Mouse (Mus musculus) CD4-positive, CD25-positive, alpha-beta regulatory T cell, adult 4 months (primary cell): ENCODE data around the gene Fbxl17. TPM values are rescaled to one million over a fixed set of nuclear protein-coding genes. Genes with fewer than 3 reads are reported as not detected.

Experiments
- ATAC-seq: one replicate; pipeline ENCODE4 v1.8.0; 2017
- polyA plus RNA-seq, 2 experiments: library from polyadenylated mRNA; unstranded; fragments of 100-300 nt; shearing (Covaris generic); gene quantifications; one replicate each; pipeline ENCODE4 v1.2.1; 2017

The Fbxl17 gene
- 10 to 100 TPM in 1 of 2 experiments, 1 to 10 TPM in 1; 5.0 to 11.7 TPM for polyA plus RNA-seq

DNA sequence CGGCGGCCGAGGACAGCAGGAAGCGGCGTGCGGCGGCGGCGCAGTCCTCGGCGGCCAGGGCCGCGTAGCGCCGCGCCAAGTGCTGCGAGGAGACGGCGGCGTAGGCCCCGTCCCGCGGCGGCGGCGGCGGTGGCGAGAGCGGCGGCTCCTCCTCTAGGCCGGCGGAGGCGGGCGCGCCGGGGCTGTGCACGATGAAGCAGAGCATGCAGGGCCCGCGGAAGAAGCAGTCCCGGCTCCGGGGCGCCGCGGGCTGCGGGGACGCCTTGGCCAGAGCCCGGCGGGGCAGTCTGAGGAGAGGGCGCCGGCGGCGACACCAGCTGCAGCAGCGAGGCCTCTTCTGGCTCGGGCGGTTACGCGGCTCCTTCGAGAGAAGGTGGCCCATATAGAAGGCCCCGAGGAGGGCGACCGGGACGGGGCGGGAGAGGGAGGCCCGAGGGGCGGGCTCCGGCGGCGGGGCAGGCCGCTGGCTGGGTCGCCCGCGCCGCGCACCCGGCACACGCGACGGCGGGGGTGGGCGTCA, at the start of gene Fbxl17:
Gene Fbxl17, minus strand, starts transcription at position 382 of the 520 bp plus-strand sequence.
- peak; percentile 31 for ATAC-seq

DNA sequence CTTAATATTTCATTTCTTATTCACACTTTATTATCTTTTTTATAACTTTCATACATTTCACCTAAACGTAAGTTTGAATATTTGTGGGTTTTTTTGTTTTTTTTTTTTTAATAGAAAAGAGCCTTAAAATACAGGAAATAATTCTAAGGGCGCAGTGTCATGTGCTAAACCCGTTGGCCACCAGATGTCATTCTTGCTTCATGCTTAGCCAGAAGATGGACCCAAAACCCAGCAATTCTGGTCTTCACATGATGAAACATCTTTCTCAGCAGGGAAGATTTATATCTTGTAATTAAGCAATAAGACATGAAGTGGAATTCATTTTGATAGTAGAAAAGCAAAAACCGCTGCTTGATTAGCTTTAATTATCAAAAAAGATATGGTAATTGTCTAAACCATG, 47.6 kb upstream of the Fbxl17 start:
- ATAC-seq, result no peak

DNA sequence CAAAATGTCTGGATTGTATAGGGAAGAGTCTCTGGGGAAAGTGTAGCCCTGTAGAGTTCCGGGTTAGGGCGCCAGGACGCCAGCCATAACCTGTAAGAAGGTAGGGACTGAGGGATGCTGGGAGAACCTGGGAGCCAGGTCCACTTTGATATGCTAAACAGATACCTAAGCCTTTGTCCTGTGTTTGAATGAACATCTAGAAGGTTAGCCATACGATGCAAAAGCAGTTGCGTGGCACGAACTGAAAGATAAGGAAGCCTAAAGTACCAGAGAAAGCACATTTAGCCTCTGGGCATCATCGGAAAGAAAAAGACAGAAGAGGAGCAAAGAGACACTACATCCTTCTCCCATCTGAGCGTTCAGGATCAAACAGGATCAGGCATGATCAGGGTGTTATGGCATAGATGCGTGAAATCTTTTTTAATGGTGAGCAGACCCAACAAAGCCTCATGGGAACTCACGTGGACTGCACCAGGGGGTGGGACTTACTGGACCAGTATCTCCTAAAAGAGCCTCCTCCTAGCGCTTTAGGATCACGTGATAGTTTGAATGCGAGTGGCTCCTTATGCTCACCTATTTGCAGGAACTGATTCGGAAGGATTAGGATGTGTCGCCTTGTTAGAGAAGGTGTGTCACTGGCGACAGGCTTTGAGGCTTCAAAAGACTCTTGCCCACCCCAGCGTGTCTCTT, 34.9 kb upstream of the Fbxl17 start:
- no peak for ATAC-seq

DNA sequence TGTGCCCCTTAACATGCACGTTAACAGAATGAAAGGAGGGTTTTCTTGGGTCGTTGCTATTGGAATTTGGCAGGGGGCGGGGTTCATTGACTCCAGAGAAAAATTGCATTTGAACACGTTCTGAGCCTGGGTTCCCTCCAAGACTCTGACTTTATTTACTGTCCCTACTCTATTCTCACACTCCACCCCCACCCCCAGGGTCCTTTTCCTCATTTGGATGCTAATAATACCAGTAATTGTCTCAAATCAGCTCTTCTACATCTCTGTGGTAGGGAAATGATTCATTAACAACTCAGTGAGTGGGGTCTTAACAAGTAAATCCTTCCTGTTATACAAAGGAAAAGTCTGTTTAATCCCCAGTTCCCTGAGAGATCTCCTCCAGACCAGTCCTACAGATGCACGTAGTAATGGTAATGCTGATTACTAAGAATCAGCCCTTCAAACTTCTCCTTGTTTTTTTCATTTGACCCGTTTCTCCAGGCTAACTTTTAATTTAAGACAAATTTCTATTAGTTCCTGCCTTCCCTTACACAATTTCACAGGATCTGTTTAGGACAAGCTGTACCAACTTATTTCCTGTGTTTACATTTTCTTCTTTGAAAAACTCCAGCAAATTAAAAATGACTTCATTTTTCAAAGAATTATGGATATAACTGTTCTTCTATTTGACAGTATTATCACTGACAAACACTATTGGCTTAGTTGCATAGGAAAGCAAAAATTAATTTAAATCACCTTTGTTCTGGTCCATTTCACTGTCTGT, 33.4 kb upstream of the Fbxl17 start:
- ATAC-seq, result no peak

DNA sequence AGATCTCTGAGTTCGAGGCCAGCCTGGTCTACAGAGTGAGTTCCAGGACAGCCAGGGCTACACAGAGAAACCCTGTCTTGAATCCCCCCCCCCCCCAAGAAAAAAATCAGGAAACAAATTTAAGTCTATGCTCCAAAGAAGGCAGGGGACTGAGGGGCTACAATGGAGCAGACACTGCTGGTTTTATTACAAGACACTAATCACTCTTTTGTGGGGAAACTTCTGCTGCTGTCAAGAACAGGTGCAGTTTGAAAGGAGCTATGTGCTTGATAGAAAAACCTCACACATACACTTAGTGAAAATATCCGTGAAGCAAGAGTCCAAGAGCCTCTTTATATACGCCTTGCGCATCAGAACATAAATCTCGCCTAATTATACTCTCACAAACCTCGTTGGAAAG, 29.7 kb upstream of the Fbxl17 start:
- no peak for ATAC-seq

DNA sequence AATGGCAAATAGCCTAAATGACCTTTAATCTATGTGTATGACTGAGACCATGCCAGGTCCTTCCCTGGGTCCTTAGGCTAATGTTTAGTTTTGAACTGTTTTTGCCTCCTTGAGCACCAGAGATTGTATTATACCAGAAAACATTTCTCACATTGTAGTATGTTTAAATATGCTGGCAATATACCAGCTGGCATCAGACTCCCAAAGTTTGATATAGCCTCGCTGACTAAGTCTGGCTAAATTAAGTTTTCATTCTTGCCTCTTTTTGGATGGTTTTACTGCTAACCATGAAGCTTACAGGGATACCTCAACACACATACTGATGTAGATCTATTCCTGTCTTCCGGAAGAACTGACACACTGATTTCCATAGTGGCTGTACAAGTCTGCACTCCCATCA, 20.9 kb upstream of the Fbxl17 start:
- ATAC-seq, result no peak

DNA sequence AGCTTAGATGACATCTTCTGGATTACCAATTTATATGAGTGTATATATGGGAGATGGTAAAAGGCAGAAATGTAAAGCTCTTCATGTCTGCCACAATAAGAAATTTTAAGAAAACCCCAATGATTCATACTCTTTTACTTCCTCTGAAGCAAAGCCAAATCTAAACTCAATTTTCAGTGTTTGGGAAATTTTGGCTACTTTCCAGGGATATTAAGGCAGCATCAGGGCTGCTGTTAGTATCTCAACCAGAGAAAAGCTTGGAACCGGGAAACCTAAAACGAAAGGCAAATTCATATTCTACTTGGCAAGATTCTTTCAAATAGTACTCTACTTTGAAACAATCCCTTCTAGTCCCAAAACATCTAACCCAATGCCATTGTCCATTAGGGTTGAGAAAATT, 10.6 kb upstream of the Fbxl17 start:
- no peak for ATAC-seq

DNA sequence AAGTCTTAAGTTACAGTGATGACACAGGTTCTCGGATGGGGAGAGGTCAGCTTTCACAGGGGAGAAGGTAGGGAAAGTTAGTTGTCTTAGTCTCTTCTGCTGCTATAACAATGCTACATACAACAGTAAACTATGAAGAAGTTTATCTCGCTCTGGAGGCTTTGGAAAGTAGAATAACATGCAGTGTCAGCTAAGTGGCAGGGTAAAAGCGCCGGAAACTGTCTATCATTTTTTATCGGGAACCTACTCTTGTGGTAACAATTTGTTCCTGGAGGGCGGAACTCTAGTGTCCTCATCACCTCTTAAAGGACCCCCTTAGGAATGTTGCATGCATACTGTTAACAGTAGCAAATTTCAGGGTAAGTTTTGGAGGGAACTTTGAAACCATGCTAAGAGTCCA, 1.3 kb upstream of the Fbxl17 start:
- ATAC-seq, result no peak

DNA sequence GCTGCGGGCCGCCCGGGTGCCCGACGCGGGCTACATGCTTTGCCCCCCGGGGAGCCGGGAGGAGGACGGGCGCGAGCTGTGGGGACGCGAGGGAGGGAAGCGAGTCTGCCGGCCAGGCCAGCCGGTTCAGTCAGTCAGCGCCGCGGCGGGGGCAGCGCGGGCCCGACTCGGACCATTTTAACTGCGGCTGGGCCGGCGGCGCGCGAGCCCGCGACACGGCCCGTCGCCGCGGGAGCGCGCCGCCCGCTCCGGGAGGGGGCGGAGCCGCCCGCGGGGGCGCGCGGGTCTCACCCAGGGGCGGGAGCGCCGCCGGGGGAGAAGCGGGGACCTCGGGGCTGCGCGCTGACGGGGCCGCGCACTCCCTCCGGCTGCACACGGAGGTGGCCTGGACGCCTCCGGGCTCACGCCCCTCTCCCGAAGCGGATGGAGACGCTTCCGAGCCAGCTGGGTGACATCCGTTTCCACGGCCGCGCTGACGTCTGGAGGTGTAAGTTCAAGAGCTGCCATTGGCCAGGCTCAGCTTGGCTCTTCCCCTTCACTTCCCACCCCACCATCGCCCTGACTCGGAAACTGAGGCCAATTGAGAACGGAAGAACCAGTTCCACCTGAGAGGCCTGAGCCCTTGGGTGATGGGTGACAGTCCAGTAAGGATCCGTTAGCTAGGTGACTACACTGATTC, 478 bp upstream of the Fbxl17 start:
- peak; percentile 86 for ATAC-seq

DNA sequence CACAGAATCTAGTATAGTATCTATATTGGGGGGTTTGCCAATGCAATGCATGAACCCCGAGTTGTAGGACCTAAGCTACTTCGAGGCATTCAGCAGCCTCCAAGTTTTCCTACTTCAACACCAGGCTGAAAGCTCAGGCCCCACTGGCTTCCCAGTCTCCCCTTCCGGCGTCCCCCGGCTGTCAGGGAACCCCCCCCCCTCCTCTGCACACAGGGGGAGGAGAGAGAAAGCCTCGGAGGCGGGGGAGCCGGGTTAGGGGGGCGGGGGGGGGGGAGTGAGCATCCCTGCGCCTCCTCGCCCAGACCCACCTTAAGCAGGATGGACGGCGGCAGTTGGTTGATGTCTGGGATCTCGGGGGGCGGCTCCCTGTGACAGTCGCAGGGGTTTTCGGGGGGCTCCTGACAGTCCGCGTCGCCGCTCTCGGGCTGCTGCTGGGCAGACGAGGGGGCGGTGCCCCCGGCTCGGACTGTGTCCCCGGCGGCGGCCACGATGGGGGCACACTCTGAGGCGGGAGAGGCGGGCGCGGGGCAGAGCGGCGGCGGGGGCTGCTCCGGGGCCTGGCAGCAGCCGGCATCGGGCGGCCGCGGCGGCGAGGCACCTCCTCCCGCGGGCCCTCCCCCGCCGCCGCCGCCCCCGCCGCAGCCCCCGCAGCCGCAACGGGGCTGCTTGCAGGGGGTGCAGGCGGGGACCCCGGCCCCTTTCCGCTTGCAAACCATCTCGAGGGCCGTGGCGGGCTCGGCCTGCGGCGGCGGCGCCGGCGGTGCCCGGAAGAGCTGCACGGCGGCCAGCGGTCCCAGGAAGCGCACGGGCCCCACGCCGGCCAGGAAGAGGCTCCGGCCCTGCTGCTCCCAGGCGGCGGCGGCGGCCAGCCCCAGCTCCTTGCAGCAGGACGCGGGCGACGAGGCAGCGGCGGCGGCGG, 841 bp downstream of the Fbxl17 start:
- peak; percentile 12 for ATAC-seq

DNA sequence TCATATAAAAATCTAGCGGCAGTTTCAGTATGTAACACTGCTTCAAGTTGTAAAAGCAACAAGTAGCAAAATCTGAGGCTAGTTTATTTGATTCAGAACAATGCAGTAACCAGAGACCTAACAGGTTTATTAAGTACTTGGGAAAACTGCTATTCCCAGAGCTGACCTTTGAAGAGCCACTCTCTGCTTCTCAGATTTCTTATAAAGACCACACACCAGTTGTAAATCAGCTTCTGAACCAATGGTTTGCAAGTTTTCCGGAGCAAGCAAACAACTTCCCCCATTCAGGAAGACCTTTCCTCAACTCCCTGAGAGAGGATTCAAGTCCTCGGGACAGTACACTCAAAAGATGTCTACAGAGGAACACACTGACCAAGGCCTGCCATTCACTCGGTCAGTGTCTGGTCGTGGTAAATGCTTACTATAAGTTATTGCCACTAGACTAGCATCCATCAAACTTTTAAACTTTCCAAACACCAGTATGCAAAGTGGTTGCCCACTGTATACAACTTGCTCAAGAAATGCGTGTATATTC, 1.6 kb downstream of the Fbxl17 start:
- no peak for ATAC-seq

DNA sequence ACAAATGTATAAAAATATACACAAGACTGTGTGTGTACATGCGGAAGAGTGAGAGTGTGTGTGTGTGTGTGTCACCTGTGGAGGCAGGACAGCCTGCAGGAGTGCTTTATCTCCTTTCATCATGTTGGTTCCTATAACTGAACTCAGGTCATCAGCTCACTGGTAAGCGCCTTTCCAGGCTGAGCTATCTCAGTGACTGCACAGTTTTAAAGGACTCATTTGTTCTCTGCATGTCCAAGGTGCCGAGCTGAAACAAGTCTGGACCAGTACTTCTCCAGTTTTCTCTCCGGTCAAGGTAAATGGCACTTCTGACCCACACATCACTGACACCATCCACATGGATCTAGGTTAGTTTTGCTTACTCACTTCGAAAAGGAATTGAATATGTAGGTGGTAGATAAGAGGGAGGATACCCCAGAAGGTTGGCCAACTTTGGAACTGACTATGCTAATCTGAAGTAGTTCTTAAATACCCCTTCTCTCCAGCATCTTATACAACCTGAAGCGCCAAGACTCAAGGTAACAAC, 2.5 kb downstream of the Fbxl17 start:
- no peak for ATAC-seq

DNA sequence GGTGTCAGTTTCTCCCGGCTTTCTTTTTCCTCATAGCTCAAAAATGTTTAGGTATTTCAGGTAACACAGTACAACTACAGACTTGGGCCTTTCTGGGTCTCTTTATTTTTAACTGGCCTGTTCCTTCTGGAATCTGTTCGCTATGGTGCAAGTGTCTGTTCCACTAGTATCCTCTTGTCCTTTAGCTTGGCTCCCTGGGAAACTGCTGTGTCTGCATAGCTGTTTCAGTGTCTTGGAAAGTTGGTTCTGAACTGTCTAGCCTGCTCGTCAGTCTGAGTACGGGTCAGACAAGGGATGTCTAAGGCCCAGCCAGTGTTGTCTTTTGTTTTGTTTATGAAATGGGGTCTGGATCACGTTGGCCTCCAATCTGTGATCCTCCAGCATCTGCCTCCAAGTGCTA, 3.7 kb downstream of the Fbxl17 start:
- no peak for ATAC-seq

DNA sequence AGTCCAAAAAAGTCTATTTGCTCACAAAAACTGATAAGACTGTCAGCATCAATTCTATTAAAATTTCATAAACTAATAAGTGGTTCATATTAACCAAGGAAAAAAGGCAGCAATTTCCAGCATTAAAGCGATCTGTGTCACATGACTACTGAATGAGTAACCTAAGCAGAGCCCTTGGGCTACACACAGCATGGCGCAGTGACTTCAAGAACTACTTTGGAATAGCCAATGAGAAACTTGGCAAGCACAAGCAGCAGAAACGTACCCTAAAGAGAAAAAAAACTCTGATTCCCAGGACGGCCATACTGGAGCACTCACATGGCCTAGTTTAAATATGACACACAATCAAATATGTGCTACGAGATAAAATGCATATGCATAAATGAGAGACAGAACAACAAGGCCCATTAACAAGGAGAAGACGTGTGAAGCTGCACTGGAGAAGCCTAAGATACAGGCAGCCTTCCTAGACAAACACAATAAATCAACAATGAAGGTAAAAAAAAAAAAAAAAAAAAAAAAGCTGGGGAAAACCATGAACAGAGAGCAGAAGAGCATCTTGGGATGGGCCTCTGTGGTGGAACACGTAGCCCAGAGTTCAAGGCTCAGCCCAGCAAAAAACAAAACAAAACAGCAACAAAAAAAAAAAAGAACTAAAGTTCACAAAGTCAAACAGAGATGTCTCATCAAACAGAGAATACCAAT, 5.8 kb downstream of the Fbxl17 start:
- no peak for ATAC-seq

DNA sequence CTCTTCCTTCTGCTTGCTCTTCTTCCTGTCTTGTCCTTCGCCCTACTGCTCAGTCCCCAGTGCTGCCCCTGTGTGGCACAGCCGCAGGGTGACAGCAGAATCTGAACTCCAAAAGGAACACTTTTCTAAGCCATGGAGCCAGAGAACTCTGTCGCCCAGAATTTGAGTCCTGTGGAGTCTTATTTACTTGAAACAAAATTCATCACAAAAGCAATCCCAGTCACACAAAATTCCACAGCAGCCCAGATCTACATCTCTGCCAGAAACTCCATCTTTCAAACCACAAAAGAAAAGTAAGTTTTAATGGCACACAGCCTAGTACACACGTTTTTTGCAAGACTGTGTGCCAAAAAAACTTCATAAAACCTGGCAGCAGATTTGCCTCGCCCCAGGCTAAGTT, 6.5 kb downstream of the Fbxl17 start:
- peak; percentile 62 for ATAC-seq

DNA sequence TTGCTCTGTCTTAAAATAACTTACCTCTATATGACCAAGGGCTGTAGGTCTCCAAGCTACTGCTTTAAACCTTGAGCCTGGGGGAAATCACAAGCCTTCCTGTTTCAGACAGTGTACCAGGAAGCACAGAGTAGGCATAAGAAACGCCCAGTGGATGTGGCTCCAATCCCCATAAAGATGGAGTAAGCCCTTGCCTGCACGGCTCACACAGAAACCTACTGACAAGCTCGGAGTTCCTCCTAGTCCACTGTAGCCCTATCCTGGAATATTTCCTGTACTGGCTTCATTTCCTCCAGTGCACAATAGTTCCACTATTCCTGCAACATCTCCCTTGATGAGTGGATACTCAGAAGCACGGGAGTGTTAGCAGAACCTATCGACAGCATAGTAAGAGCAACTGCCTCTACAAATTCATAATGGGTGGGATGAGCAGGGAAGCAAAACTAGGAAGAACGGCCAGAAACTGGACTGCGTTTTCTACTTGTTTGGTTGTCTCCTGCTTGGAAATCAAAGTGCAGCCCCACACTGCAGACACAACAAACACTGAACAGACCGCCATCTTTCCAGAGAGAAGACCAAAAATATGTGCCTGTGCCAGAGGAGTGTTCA, 7.0 kb downstream of the Fbxl17 start:
- ATAC-seq, result no peak

DNA sequence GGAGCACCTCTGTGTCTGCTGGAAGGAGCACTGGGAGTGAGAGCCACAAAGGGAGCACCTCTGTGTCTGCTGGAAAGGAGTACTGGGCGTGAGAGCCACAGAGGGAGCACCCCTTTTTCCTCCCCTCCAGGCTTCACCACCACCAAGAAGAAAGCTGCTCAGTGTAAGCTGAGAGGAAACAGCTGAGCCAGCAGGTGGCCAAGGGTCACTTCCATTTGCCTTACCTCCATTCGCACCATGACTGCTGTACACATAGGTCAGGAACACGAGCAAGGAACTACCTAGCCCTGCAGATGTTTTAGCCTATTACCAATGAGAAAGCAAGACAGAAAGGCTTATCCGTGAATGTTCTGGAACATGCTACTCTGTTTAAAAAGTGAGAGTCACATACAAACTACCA, 10.3 kb downstream of the Fbxl17 start:
- no peak for ATAC-seq

DNA sequence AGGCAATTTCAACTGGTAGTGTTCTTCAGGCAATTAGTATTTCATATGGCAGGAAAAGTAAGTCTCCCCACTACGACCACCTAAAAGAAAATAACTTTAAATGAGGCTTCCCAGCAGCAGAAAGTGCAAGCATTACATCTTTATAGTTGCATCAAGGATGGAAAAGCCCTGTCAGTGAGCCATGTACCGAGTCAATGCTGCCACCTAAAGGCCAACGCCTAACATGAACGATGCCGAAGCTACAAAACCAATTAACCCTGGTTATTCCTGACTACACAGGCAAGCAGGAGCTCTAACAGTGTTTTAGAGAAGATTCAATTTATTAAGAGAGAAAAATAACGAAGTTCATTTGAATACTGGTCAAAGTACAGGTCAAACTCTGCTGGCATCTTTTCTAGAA, 32.0 kb downstream of the Fbxl17 start:
- ATAC-seq, result peak; percentile 98

DNA sequence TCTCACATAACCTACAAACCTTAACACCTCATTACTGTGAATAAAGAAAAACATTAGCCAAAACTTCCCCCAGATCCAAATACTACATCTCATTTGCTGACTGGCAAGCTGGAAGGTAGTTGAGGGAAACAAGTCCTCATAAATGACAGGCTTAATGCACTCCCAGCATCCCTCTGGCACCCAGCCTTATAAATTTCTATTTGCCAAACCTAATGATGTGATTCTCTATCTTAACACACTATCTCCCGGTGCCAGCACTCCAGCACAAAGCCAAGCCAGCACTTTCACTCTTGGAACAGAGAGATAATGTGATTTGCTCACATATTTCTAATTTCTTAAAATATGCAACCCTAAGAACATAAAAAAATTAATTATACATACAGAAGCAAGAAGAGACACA, 34.6 kb downstream of the Fbxl17 start:
- no peak for ATAC-seq

DNA sequence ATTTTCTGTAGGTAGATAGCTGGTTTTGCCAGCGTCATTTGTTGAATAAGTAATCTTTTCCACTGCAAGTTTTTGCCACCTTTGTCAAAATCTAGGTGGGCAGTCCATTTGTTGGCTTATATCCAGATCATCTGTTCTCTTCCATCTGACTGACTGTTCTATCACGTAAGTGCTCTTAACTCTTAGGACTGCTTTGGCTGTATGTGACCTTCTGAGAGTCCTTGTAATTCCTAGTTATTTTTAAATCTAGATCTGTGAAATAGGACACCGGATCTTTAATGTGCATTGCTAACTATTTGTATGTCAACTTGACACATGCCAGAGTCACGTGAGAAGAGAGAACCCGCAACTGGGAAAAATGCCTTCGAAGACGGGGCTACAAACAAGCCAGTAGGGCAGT, 37.3 kb downstream of the Fbxl17 start:
- no peak for ATAC-seq
